Comparison of ENCODE assay signal across 27 mouse cellular contexts in the genomic region with DNA sequence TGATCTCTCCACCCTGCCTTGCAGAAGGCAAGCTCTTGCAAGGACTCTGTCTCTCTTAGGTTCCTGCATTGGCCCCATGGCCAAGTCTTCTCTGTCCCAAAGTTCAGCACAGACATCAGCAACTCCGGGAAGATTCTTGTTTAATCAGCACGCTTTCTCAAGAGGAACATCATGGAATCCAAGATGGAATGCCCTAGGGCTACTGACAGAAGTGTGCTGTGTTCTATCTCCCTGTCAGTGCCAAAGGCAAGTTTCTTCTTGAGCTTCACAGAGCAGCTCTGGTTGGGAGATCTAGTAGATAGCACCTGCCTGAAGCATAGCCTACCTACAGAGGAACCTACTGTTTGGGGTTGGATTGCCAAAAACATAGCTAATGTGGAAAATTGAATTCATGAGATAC.
"Had no signal": no experiment of that assay in that cellular context is flagged by ENCODE, and none has a peak within 500 bp of the region (broad histone marks: within the 10 kb centered on the region; RNA-seq: fewer than 3 reads in every experiment).

No protein-coding gene starts in this region.

- H3K4me3 ChIP-seq: gastrocnemius, adult 2 months; heart, embryonic 13.5 days; heart, embryonic 15.5 days; hindbrain, embryonic 12.5 days; kidney, embryonic 15.5 days; limb, embryonic 13.5 days; limb, embryonic 15.5 days; liver, embryonic 12.5 days had no signal

- DNase-seq: gastrocnemius, adult 2 months; gastrocnemius, postnatal 10 days; gastrocnemius, postnatal 25 days; heart, adult 18-20 months; heart, postnatal 14 days; heart, postnatal 36 days; kidney, adult 11 months; kidney, adult 2 months; kidney, adult 9 months; kidney, postnatal 14 days; kidney, postnatal 36 days; layer of hippocampus, adult 9-11 months; layer of hippocampus, postnatal 36 days; left cerebral cortex, postnatal 4 days had no signal

- H3K4me2 ChIP-seq: heart, embryonic 11.5 days; heart, embryonic 13.5 days; heart, embryonic 15.5 days; hindbrain, embryonic 12.5 days; hindbrain, embryonic 14.5 days; kidney, embryonic 15.5 days; limb, embryonic 13.5 days; limb, embryonic 15.5 days; liver, embryonic 12.5 days had no signal

- H3K4me1 ChIP-seq: heart, embryonic 15.5 days; kidney, embryonic 15.5 days; liver, embryonic 12.5 days had no signal

- H3K9me3 ChIP-seq: heart, embryonic 13.5 days; heart, embryonic 15.5 days; hindbrain, embryonic 12.5 days; kidney, embryonic 15.5 days; limb, embryonic 13.5 days; limb, embryonic 15.5 days; liver, embryonic 12.5 days had no signal

- ATAC-seq: hindbrain, embryonic 16.5 days; intestine, embryonic 16.5 days; liver, embryonic 12.5 days had no signal

- H3K27me3 ChIP-seq: heart, embryonic 13.5 days; heart, embryonic 15.5 days; hindbrain, embryonic 12.5 days; kidney, embryonic 15.5 days; limb, embryonic 13.5 days; limb, embryonic 15.5 days; liver, embryonic 12.5 days had no signal

- H3K27ac ChIP-seq: gastrocnemius, adult 2 months; heart, embryonic 13.5 days; heart, embryonic 15.5 days; hindbrain, embryonic 12.5 days; hindbrain, embryonic 14.5 days; kidney, embryonic 15.5 days; kidney, postnatal 0 days; limb, embryonic 13.5 days; limb, embryonic 15.5 days; liver, embryonic 12.5 days; liver, embryonic 14.5 days had no signal

- H3K9ac ChIP-seq: heart, embryonic 13.5 days; heart, embryonic 15.5 days; hindbrain, embryonic 12.5 days; hindbrain, embryonic 14.5 days; kidney, embryonic 15.5 days; limb, embryonic 13.5 days; limb, embryonic 15.5 days; liver, embryonic 12.5 days; liver, embryonic 14.5 days had no signal

- H3K36me3 ChIP-seq: heart, embryonic 13.5 days; heart, embryonic 15.5 days; hindbrain, embryonic 12.5 days; kidney, embryonic 15.5 days; limb, embryonic 13.5 days; limb, embryonic 15.5 days; liver, embryonic 12.5 days had no signal
